Mouse (Mus musculus) stomach, embryonic 14.5 days (tissue): ENCODE results near the gene Osbp2. TPM values are rescaled to one million over a fixed set of nuclear protein-coding genes. Genes with fewer than 3 reads are reported as not detected.

Experiments used
- ATAC-seq: fragments of 200-750 bp; cut with Nextera tagmentation; 2 replicates; pipeline ENCODE4 v1.8.0; 2017; ENCODE audit warnings: low read depth, moderate TSS enrichment; ENCODE audit not compliant: insufficient number of reproducible peaks, insufficient read depth, low FRiP score
- H3K27ac ChIP-seq: fragments of 300-500 bp; sonication (generic); 2 replicates; pipeline ENCODE4 v1.5.1; 2014; ENCODE audit warnings: mild to moderate bottlenecking, low read length, moderate library complexity, mixed read lengths
- H3K27me3 ChIP-seq: fragments of 300-500 bp; sonication (generic); 2 replicates; pipeline ENCODE4 v1.6.1; 2014; ENCODE audit warnings: low read length, control low read depth, mixed read lengths; ENCODE audit not compliant: control insufficient read depth, insufficient read depth
- H3K36me3 ChIP-seq: fragments of 300-500 bp; sonication (generic); 2 replicates; pipeline ENCODE4 v1.6.1; 2014; ENCODE audit warnings: mild to moderate bottlenecking, control low read depth, low read length, moderate library complexity, mixed read lengths; ENCODE audit not compliant: control insufficient read depth, insufficient read depth
- H3K4me1 ChIP-seq: fragments of 300-500 bp; sonication (generic); 2 replicates; pipeline ENCODE4 v1.6.1; 2014; ENCODE audit warnings: low read length, control low read depth, mixed read lengths; ENCODE audit not compliant: control insufficient read depth, insufficient read depth
- H3K4me2 ChIP-seq: fragments of 300-500 bp; sonication (generic); replicated peaks from 2 replicates; pipeline ENCODE4 v1.6.1; 2014; ENCODE audit warnings: low read depth, low read length, control low read depth
- H3K4me3 ChIP-seq: fragments of 300-500 bp; sonication (generic); 2 replicates; pipeline ENCODE4 v1.5.1; 2014; ENCODE audit warnings: low read depth, low read length, control low read depth
- H3K9ac ChIP-seq: fragments of 300-500 bp; sonication (generic); replicated peaks from 2 replicates; pipeline ENCODE4 v1.6.1; 2014; ENCODE audit warnings: low read depth, mild to moderate bottlenecking, control low read depth, low read length, moderate library complexity, mixed read lengths
- H3K9me3 ChIP-seq: fragments of 300-500 bp; sonication (generic); 2 replicates; pipeline ENCODE4 v1.6.1; 2016; ENCODE audit warnings: low read depth, low read length, control low read depth; ENCODE audit not compliant: control insufficient read depth
- WGBS: fragments of 180-500 bp; shearing (Covaris S2); extraction: QIAGEN DNeasy Blood & Tissue Kit; methylation state at CpG from one replicate; pipeline ENCODE4 v1.1.7; 2014; 5-methylcytosine and 5-hydroxymethylcytosine counted together
- polyA plus RNA-seq: library from polyadenylated mRNA; unstranded; fragments of >200 nt; fragmentation: Nextera tagmentation; extraction: Ambion mirVana; gene quantifications from 2 replicates; pipeline ENCODE4 v1.2.1, GENCODE M21; 2014

The Osbp2 gene
- polyA plus RNA-seq, 1 experiment from 2014 or later: 0.69 TPM

- no peak for ATAC-seq
Measured at GRCm38 (mm10) chr11:3676423-3676822, 187.3 kb downstream of the Osbp2 start.

DNA sequence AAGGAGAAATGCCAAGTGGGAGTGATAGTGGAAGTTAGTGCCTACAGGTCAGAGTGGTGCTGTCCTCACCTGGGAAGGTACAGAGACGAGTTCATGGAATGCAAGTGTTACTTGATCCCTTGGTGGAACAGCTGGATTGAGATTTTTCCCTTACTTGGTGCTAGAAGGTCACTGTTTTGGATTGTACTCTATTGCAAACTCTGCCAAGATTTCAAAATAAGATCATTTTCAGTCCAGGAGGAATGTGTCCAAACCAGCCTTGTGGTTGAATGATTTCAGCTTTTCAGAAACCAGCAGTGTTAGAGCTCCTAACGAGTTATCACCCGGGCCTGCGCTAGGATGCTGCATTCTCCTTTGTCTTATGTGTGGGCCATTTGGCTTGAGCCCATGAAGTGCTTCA, 189.2 kb downstream of the Osbp2 start:
- 87% methylated on average over 4 of the region's 4 CpGs for WGBS
- H3K27me3 ChIP-seq: no peaks in the 10 kb centered on the region
- H3K36me3 ChIP-seq: peaks cover 88% of the 10 kb centered on the region
- no peak overlapping the region for H3K9ac ChIP-seq
- H3K4me1 ChIP-seq: no peaks in the 10 kb centered on the region
- ATAC-seq: no peak
- no peak overlapping the region for H3K4me3 ChIP-seq
- H3K4me2 ChIP-seq: no peak overlapping the region
- no peak overlapping the region for H3K27ac ChIP-seq
- H3K9me3 ChIP-seq: no peaks in the 10 kb centered on the region

More at GRCm38 (mm10) chr11:3676423-3676822, 187.3 kb downstream of the Osbp2 start:
- H3K27ac ChIP-seq: no peak overlapping the region
- H3K36me3 ChIP-seq: peaks cover 87% of the 10 kb centered on the region
- no peak overlapping the region for H3K4me3 ChIP-seq
- WGBS: 92% methylated on average over 5 of the region's 5 CpGs
- H3K4me2 ChIP-seq: no peak overlapping the region
- H3K9ac ChIP-seq: no peak overlapping the region
- no peaks in the 10 kb centered on the region for H3K9me3 ChIP-seq
- H3K4me1 ChIP-seq: no peaks in the 10 kb centered on the region
- H3K27me3 ChIP-seq: no peaks in the 10 kb centered on the region

DNA sequence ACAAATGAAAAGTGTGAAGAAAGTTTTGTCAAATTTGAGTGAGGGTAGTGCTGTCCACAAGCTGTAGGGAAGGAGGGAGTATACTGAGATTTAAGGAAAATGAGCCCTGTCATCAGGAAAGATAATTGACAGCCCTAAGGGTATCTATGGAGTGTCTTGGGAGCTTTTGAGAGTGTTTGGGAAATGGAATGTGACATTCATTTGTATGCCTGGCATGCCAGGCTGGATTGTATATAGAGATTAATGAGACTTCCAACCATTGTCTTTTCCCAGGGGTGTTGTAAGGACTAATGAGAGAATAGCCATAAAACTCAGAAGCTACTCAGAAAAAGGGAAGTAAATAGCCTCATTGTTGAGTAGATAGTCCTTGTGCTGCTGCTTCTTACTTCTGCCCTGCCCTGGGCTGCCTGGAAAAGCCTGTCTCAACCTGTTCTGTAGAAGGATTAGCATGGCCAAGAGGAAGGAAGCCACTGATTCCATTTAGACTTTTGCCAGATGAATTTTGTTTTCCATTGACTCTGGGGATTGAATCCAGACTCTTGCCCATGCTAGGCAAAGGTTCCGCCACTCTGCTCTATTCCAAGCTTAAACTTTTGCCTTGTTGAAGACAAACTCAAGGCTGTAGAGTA, 192.6 kb downstream of the Osbp2 start:
- no peak overlapping the region for H3K27ac ChIP-seq
- no peaks in the 10 kb centered on the region for H3K27me3 ChIP-seq
- H3K4me2 ChIP-seq: no peak overlapping the region
- no peaks in the 10 kb centered on the region for H3K4me1 ChIP-seq
- H3K4me3 ChIP-seq: no peak overlapping the region
- H3K9ac ChIP-seq: no peak overlapping the region
- H3K9me3 ChIP-seq: no peaks in the 10 kb centered on the region
- H3K36me3 ChIP-seq: peaks cover 72% of the 10 kb centered on the region
- WGBS: 89% methylated on average over 1 of the region's 1 CpGs
- ATAC-seq: no peak

- Histone ChIP-seq H3K4me1 (no peaks in the 10 kb centered on the region), H3K27ac (no peak overlapping the region), H3K27me3 (no peaks in the 10 kb centered on the region), H3K9ac (no peak overlapping the region), H3K4me3 (no peak overlapping the region), H3K36me3 (peaks cover 63% of the 10 kb centered on the region), H3K9me3 (no peaks in the 10 kb centered on the region), H3K4me2 (no peak overlapping the region)
- no peak for ATAC-seq
Measured at GRCm38 (mm10) chr11:3669849-3670248, 193.9 kb downstream of the Osbp2 start.

- Histone ChIP-seq H3K4me3 (no peak overlapping the region), H3K4me2 (no peak overlapping the region), H3K27me3 (no peaks in the 10 kb centered on the region), H3K4me1 (no peaks in the 10 kb centered on the region), H3K9me3 (no peaks in the 10 kb centered on the region), H3K36me3 (peaks cover 62% of the 10 kb centered on the region), H3K27ac (no peak overlapping the region), H3K9ac (no peak overlapping the region)
- WGBS: 80% methylated on average over 2 of the region's 2 CpGs
- no peak for ATAC-seq
Measured at GRCm38 (mm10) chr11:3668768-3669167, 194.9 kb downstream of the Osbp2 start.

DNA sequence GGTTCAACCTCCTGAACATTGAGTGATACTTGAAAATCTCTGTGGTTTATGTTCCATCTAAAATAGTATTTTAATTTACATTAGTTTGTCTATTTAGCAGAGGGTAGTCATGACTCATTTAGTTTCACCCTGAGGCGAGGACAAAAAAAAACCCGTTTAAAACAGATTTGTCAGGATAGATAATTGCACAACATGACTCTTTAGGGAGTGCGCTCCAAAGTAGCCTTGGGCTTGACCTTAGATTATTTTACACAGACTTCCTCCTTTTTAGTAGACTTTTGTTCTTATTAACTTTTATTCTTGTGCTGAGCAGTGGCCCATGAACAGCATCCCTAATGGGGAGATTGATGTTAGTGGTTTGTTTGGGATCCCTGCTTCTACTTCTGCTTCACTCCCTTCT, 196.2 kb downstream of the Osbp2 start:
- H3K4me1 ChIP-seq: no peaks in the 10 kb centered on the region
- no peak overlapping the region for H3K27ac ChIP-seq
- H3K9ac ChIP-seq: no peak overlapping the region
- H3K27me3 ChIP-seq: no peaks in the 10 kb centered on the region
- H3K36me3 ChIP-seq: peaks cover 53% of the 10 kb centered on the region
- ATAC-seq: no peak
- H3K4me3 ChIP-seq: no peak overlapping the region
- WGBS: 86% methylated on average over 3 of the region's 3 CpGs
- H3K9me3 ChIP-seq: no peaks in the 10 kb centered on the region
- no peak overlapping the region for H3K4me2 ChIP-seq

DNA sequence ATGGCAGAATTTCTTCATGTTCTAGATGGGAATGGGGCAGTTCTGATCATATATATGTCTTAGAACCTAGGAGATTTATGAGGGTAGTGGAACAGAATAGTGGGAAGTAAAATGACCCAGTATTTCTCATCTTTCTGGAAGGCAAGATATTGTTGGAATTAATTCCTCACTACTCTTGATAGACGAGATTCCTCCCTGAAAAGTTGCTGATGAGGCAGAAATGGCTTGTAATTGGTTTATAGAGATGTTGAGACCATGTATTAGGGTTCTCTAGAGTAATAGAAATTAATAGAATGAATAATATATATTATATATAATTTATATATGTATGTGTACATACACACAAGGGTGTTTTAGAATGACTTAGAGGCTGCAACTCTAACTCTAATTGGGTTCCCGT, 201.7 kb downstream of the Osbp2 start:
- Histone ChIP-seq H3K4me1 (no peaks in the 10 kb centered on the region), H3K27me3 (no peaks in the 10 kb centered on the region), H3K9ac (no peak overlapping the region), H3K36me3 (peaks cover 28% of the 10 kb centered on the region), H3K4me2 (no peak overlapping the region), H3K9me3 (no peaks in the 10 kb centered on the region), H3K4me3 (no peak overlapping the region), H3K27ac (no peak overlapping the region)
- WGBS: 89% methylated on average over 2 of the region's 2 CpGs
- ATAC-seq: no peak

Other genes starting within 250 kb of the Osbp2 start
- gene Morc2a, start 214.7 kb downstream of the Osbp2 start, polyA plus RNA-seq: 25.4 and 26.8 TPM in 2 replicates
- 0.12 and 0.13 TPM in 2 replicates for gene 4921536K21Rik, start 31.2 kb upstream of the Osbp2 start, polyA plus RNA-seq
- gene Dusp18, start 31.3 kb upstream of the Osbp2 start, polyA plus RNA-seq: 12.3 and 13.2 TPM in 2 replicates
- 3.7 and 4.1 TPM in 2 replicates for gene Slc35e4, start 50.8 kb upstream of the Osbp2 start, polyA plus RNA-seq
- 38.9 and 42.2 TPM in 2 replicates for gene Tcn2, start 68.3 kb upstream of the Osbp2 start, polyA plus RNA-seq
- gene Pes1, start 100.1 kb upstream of the Osbp2 start, polyA plus RNA-seq: 62.0 and 64.9 TPM in 2 replicates
- gene 4930556J24Rik, start 112.9 kb upstream of the Osbp2 start, polyA plus RNA-seq: 0.22 and 0.29 TPM in 2 replicates
- gene Gal3st1, start 119.7 kb upstream of the Osbp2 start, polyA plus RNA-seq: 13.1 and 15.3 TPM in 2 replicates
- 0.51 and 0.76 TPM in 2 replicates for gene Sec14l4, start 167.6 kb upstream of the Osbp2 start, polyA plus RNA-seq
- gene Sec14l3, start 200.9 kb upstream of the Osbp2 start, polyA plus RNA-seq: not detected in 2 replicates
- gene Mtfp1, start 231.5 kb upstream of the Osbp2 start, polyA plus RNA-seq: 14.5 and 15.5 TPM in 2 replicates